Mouse (Mus musculus) C2C12 (cell line): ENCODE measurements around the gene Eef1g.

Source experiments
- CEBPB ChIP-seq: IDR thresholded peaks from one replicate; pipeline ENCODE4 v1.6.1; 2011; ENCODE audit warnings: low read depth, mild to moderate bottlenecking, control low read depth, moderate library complexity
- CTCF ChIP-seq: IDR thresholded peaks from one replicate; pipeline ENCODE4 v1.5.1; 2011; ENCODE audit not compliant: control insufficient read depth, insufficient read depth, insufficient read length
- MAX ChIP-seq: IDR thresholded peaks from one replicate; pipeline ENCODE4 v1.6.1; 2011; ENCODE audit warnings: mild to moderate bottlenecking, control low read depth
- MYOG ChIP-seq: IDR thresholded peaks from one replicate; pipeline ENCODE4 v1.6.1; 2011; ENCODE audit not compliant: control insufficient read depth, insufficient read length; ENCODE audit errors: extremely low read depth
- USF1 ChIP-seq: IDR thresholded peaks from one replicate; pipeline ENCODE4 v1.6.1; 2011; ENCODE audit warnings: low read depth, mild to moderate bottlenecking, control low read depth, moderate library complexity

- no peak for TF ChIP-seq CTCF
- no peak for TF ChIP-seq MAX
- TF ChIP-seq CEBPB, result no peak
- TF ChIP-seq MYOG, result no peak
- TF ChIP-seq USF1, result no peak
Observed at GRCm38 (mm10) chr19:9027795-9028194, 61.0 kb downstream of the Eef1g start.
